Mouse (Mus musculus) ES-Bruce4 (cell line): ENCODE results near the gene C330007P06Rik.

Experiments used
- CTCF ChIP-seq: IDR thresholded peaks from one replicate; pipeline ENCODE4 v1.8.1; 2011; ENCODE audit warnings: low read depth, low read length
- EP300 ChIP-seq: IDR thresholded peaks from 2 replicates; pipeline ENCODE4 v1.6.1; 2011; ENCODE audit warnings: low read depth, low read length; ENCODE audit not compliant: insufficient read depth
- POLR2A ChIP-seq: IDR thresholded peaks from one replicate; pipeline ENCODE4 v1.8.1; 2011; ENCODE audit warnings: low read length; ENCODE audit not compliant: insufficient read depth

DNA sequence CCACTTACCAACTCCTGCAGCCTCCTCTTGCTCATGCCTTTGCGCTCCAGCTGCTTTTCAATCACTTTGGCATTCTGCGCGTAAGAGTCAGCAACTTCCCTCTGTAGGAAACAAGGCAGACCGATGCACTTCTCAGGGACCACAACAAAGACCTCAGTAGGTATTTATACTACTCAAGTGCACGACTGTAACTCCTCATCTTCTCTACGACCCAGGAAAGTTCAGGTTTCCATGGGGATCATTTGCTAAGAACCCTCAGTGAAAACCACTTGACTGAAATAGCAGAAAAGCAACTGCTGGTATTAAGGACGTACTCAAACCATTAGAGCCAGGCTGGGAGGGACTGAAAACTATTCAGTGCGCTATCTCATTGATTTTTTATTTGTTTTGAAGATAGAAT, 21.3 kb downstream of the C330007P06Rik start:
- TF ChIP-seq CTCF = no peak
- TF ChIP-seq POLR2A = no peak
- TF ChIP-seq EP300 = no peak
